12 mouse cellular contexts compared by ENCODE assay signal in the genomic region with DNA sequence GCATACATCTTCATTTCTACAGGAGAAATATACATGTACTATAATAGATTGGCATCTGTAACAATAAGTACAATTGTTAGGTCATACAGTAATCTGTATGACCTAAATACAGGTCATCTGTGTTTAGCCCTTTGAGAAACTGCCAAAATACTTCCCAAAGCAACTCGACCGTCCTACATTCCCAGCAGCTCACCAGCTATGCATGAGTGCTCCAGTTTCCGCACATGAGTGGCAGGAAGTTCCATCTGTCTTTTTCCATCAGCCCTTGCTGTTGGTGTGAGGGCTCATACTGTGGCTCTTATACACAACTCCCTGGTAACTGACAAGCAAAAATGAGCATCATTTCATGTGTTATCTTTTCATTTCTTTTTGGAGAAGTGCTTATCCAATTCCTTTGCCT. TPM values are rescaled to one million over a fixed set of nuclear protein-coding genes. Genes with fewer than 3 reads are reported as not detected.
DNase-seq lines count a peak whose midpoint lies in the region; ATAC-seq and TF ChIP-seq lines count a peak whose summit lies in the region.
"Had no signal": no experiment of that assay in that cellular context is flagged by ENCODE, and none has a peak within 500 bp of the region (broad histone marks: within the 10 kb centered on the region; RNA-seq: fewer than 3 reads in every experiment).

No protein-coding gene starts in this region.

- no peak overlapping the region for H3K9ac ChIP-seq in CH12.LX (ENCODE audit: insufficient read depth, low read depth)
- no peak overlapping the region for H3K9ac ChIP-seq in stomach, postnatal 0 days (ENCODE audit: low read length)
- H3K9ac ChIP-seq: hindbrain, embryonic 15.5 days; neural tube, embryonic 13.5 days had no signal

- peaks cover 52 to 85% of the 10 kb centered on the region in 2 experiments for H3K36me3 ChIP-seq in CH12.LX (replicated peaks in 1 of 2; ENCODE audit: control insufficient read depth in 1 of 2, insufficient read depth in 1 of 2, low read length in 1 of 2)
- H3K36me3 ChIP-seq in myocyte (ENCODE audit: control insufficient read depth, insufficient read depth) = peaks cover 31% of the 10 kb centered on the region
- H3K36me3 ChIP-seq in stomach, postnatal 0 days (ENCODE audit: control insufficient read depth, insufficient read depth, low read length) = peaks cover 34% of the 10 kb centered on the region

- TF ChIP-seq CTCF in CH12.LX (conservative IDR thresholded peaks at IDR 0.05 in 1 of 2, IDR thresholded peaks at IDR 0.05 in 1 of 2; ENCODE audit: low read depth in 2 of 2, low read length in 2 of 2) = no peak
- no peak for TF ChIP-seq CTCF in stomach, postnatal 0 days (IDR thresholded peaks at IDR 0.05; ENCODE audit: low read depth)

- no peaks in the 10 kb centered on the region for H3K9me3 ChIP-seq in CH12.LX (replicated peaks; ENCODE audit: low read length)
- no peaks in the 10 kb centered on the region for H3K9me3 ChIP-seq in stomach, postnatal 0 days (ENCODE audit: control insufficient read depth, low read length)
- H3K9me3 ChIP-seq: hindbrain, embryonic 15.5 days; neural tube, embryonic 13.5 days had no signal

- TF ChIP-seq RAD21 in CH12.LX (IDR thresholded peaks at IDR 0.05; ENCODE audit: low read depth, low read length) = no peak

- 58% methylated on average over 3 of the region's 3 CpGs for whole genome bisulfite sequencing in stomach, postnatal 0 days

- TF ChIP-seq POLR2A in CH12.LX (IDR thresholded peaks at IDR 0.05; ENCODE audit: low read depth, low read length) (no peak), myocyte (IDR thresholded peaks at IDR 0.05; ENCODE audit: insufficient read length, low read depth) (no peak)

- in situ Hi-C loops in CH12.LX (cut with MboI; ENCODE audit: low pct_ligation_motif_present, low pct_unique_long_range_greater_than_20kb, low sequenced_read_pairs) = no loop called here

- dilution Hi-C loops in CH12.LX (cut with MboI; ENCODE audit: extremely low pct_ligation_motif_present, extremely low pct_unique_long_range_greater_than_20kb, low sequenced_read_pairs) = no loop called here

- H3K27me3 ChIP-seq in CH12.LX (replicated peaks) (no peaks in the 10 kb centered on the region), myocyte (ENCODE audit: control insufficient read depth, insufficient read depth, insufficient read length) (no peaks in the 10 kb centered on the region)
- H3K27me3 ChIP-seq in stomach, postnatal 0 days (ENCODE audit: control insufficient read depth, insufficient read depth, low read length) = no peaks in the 10 kb centered on the region
- H3K27me3 ChIP-seq: hindbrain, embryonic 15.5 days; neural tube, embryonic 13.5 days had no signal

- no peak for ATAC-seq in stomach, postnatal 0 days (ENCODE audit: low FRiP score, low TSS enrichment)

- H3K4me2 ChIP-seq in CH12.LX (ENCODE audit: insufficient read depth, low read depth, poor library complexity, severe bottlenecking) (no peak overlapping the region), myocyte (ENCODE audit: low read depth) (no peak overlapping the region)
- no peak overlapping the region for H3K4me2 ChIP-seq in stomach, postnatal 0 days (replicated peaks; ENCODE audit: low read depth)
- H3K4me2 ChIP-seq: hindbrain, embryonic 15.5 days; neural tube, embryonic 13.5 days had no signal

- DNase-seq in kidney, adult 11 months = peak; percentile 9
- no peak for DNase-seq in kidney, adult 18-20 months
- DNase-seq in CH12.LX (ENCODE audit: extremely low read depth) = no peak
- DNase-seq in brain, adult 2 months (ENCODE audit: low read depth, low spot score) = peak; percentile 89
- DNase-seq in right cerebral cortex, postnatal 25 days = no peak
- DNase-seq in stomach, postnatal 0 days (ENCODE audit: low spot score) = no peak
- DNase-seq: lung, adult 2 months; midbrain, embryonic 14.5 days had no signal

- H3K4me1 ChIP-seq in CH12.LX (ENCODE audit: control insufficient read depth in 1 of 2, insufficient read depth in 2 of 2) = peaks cover under 1 to 21% of the 10 kb centered on the region in 2 experiments
- no peaks in the 10 kb centered on the region for H3K4me1 ChIP-seq in stomach, postnatal 0 days (replicated peaks; ENCODE audit: control insufficient read depth, insufficient read depth)
- H3K4me1 ChIP-seq: hindbrain, embryonic 15.5 days; neural tube, embryonic 13.5 days had no signal

- TF ChIP-seq EP300 in CH12.LX (IDR thresholded peaks at IDR 0.05; ENCODE audit: low read length) = no peak
- no peak for TF ChIP-seq EP300 in stomach, postnatal 0 days (optimal IDR thresholded peaks at IDR 0.05)

- H3K79me2 ChIP-seq in CH12.LX (replicated peaks; ENCODE audit: control insufficient read depth, extremely low read depth, insufficient read depth, poor library complexity, severe bottlenecking) (no peaks in the 10 kb centered on the region), myocyte (ENCODE audit: control insufficient read depth, insufficient read depth) (no peaks in the 10 kb centered on the region)

- H3K4me3 ChIP-seq in CH12.LX (replicated peaks in 1 of 3; ENCODE audit: low read depth in 2 of 3, low read length in 2 of 3, poor library complexity in 1 of 3) (no peak overlapping the region), myocyte (no peak overlapping the region)
- no peak overlapping the region for H3K4me3 ChIP-seq in stomach, postnatal 0 days (ENCODE audit: low read depth, low read length)
- H3K4me3 ChIP-seq: hindbrain, embryonic 15.5 days; neural tube, embryonic 13.5 days had no signal

- H3K27ac ChIP-seq in CH12.LX (ENCODE audit: insufficient read depth, low read depth) = no peak overlapping the region
- H3K27ac ChIP-seq in stomach, postnatal 0 days (replicated peaks) = no peak overlapping the region
- H3K27ac ChIP-seq: hindbrain, embryonic 15.5 days; macrophage; neural tube, embryonic 13.5 days had no signal

- H3ac ChIP-seq in myocyte (ENCODE audit: control insufficient read depth, insufficient read length) = no peak overlapping the region

TF ChIP-seq in CH12.LX, 34 proteins besides CTCF, POLR2A, EP300 and RAD21:
- TF ChIP-seq TBP (conservative IDR thresholded peaks at IDR 0.05; ENCODE audit: low read depth, low read length) (no peak), BHLHE40 (IDR thresholded peaks at IDR 0.05; ENCODE audit: low read depth, low read length) (peak; percentile 27; the same call in 1 of the 2 replicates)

TF ChIP-seq in myocyte, 11 proteins besides CTCF, POLR2A, EP300 and RAD21:
- TF ChIP-seq TCF12 (IDR thresholded peaks at IDR 0.05; ENCODE audit: insufficient read depth, poor library complexity, severe bottlenecking) (no peak), MYOD1 (IDR thresholded peaks at IDR 0.05; ENCODE audit: control insufficient read depth in 1 of 3, insufficient read length in 2 of 3, low read depth in 2 of 3) (peak in 2 of 3 experiments; percentile 60 to 74)

RNA-seq across cellular contexts. Expression of gene Trafd1, which starts 49.4 kb away (rescaled TPM):
- total RNA-seq in CH12.LX (2012; rRNA removed) (41.8 and 42.3 TPM in 2 replicates), CH12.LX (2014; rRNA removed) (31.7 and 34.0 TPM in 2 replicates)
- polyA plus RNA-seq in CH12.LX (2012; ENCODE audit: insufficient read length, low read depth) (52.8 and 52.9 TPM in 2 replicates), myocyte (2012; fragmentation: generic; extraction: Trizol) (29.3 TPM)
- 57.2 and 61.2 TPM in 2 replicates for polyA plus RNA-seq in stomach, postnatal 0 days (2015; fragmentation: Nextera tagmentation; extraction: Ambion mirVana)

Comparison
In these comparisons a context has a peak if more than half of its experiments do, and no peak if none do; other contexts are left out.
1. DNase-seq: peak in kidney, adult 11 months (single experiment) and brain, adult 2 months (single experiment); none in kidney, adult 18-20 months (single experiment), CH12.LX (single experiment), right cerebral cortex, postnatal 25 days (single experiment) and stomach, postnatal 0 days (single experiment).